Mouse (Mus musculus) bone marrow macrophage, adult 2 months (primary cell): ENCODE measurements around the gene Tmem218. TPM values are rescaled to one million over a fixed set of nuclear protein-coding genes. Genes with fewer than 3 reads are reported as not detected.

Source experiments
- H3K27ac ChIP-seq: 2 replicates; pipeline ENCODE4 v1.5.1; 2012; ENCODE audit warnings: low read depth, low read length; ENCODE audit not compliant: insufficient read depth
- H3K4me1 ChIP-seq: 2 replicates; pipeline ENCODE4 v1.6.1; 2012; ENCODE audit warnings: low read length; ENCODE audit not compliant: control insufficient read depth, insufficient read depth
- H3K4me3 ChIP-seq: 2 replicates; pipeline ENCODE4 v1.5.1; 2012; ENCODE audit warnings: mild to moderate bottlenecking, low read length, moderate library complexity; ENCODE audit not compliant: insufficient read depth
- CTCF ChIP-seq: IDR thresholded peaks from 2 replicates; pipeline ENCODE4 v1.5.1; 2012; ENCODE audit warnings: low read depth, mild to moderate bottlenecking, low read length, moderate library complexity
- POLR2A ChIP-seq: IDR thresholded peaks from 2 replicates; pipeline ENCODE4 v1.6.1; 2012; ENCODE audit warnings: mild to moderate bottlenecking, low read depth, low read length, borderline replicate concordance
- polyA plus RNA-seq: library from polyadenylated mRNA; stranded (reverse); fragments of >200 nt; gene quantifications from 2 replicates; pipeline ENCODE4 v1.2.4, GENCODE M21; 2012; ENCODE audit not compliant: missing spikeins, insufficient read depth, insufficient read length

Tmem218 gene
- polyA plus RNA-seq, 1 experiment: 4.7 TPM

DNA sequence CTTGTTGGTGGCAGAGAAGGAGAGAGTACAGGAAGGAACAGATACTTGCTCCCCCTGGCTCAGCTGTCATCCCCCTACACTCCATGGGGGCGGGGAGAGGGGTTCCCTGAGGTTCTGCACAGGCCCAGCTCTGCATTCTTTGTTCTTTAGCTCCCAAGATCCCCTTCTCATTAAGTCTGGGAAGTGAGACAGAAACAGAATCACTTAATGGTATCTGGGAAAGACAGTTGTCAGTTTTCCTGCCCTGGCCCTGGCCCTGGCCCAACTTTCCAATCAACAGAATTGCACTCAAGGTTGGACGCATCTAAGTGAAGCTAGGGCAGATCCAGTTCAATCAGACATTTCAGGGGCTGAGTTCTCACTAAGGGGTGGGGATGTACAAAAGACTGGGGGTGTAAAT lies 24.8 kb upstream of the Tmem218 start:
- no peak overlapping the region for H3K4me3 ChIP-seq
- no peak for TF ChIP-seq POLR2A
- TF ChIP-seq CTCF: no peak
- no peak overlapping the region for H3K27ac ChIP-seq
- no peaks in the 10 kb centered on the region for H3K4me1 ChIP-seq

DNA sequence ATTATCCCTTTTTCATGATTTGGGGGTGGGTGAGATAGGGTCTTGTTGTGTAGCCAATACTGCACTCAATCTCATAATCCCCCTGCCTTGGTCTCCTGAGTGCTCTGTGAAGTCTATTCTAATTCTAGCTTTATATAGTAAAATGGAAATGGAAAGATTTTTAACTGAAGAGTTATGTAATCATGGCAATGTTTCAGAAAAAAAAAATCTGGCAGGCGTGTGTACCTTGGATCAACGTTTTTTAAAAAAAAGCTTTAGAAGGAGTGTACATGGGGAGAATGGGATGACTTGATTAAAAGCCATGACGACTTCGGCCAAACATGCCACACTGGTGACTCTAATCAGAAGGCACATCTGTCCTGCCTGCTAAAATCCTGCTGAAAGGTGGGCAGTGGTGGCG lies 20.6 kb upstream of the Tmem218 start:
- H3K27ac ChIP-seq: no peak overlapping the region
- TF ChIP-seq CTCF (no peak), POLR2A (no peak)
- no peaks in the 10 kb centered on the region for H3K4me1 ChIP-seq
- H3K4me3 ChIP-seq: no peak overlapping the region

GRCm38 (mm10) chr9:37188024-37188423 lies 20.0 kb upstream of the Tmem218 start:
- Histone ChIP-seq H3K27ac (no peak overlapping the region), H3K4me3 (no peak overlapping the region), H3K4me1 (no peaks in the 10 kb centered on the region)
- TF ChIP-seq CTCF: no peak
- TF ChIP-seq POLR2A: no peak

DNA sequence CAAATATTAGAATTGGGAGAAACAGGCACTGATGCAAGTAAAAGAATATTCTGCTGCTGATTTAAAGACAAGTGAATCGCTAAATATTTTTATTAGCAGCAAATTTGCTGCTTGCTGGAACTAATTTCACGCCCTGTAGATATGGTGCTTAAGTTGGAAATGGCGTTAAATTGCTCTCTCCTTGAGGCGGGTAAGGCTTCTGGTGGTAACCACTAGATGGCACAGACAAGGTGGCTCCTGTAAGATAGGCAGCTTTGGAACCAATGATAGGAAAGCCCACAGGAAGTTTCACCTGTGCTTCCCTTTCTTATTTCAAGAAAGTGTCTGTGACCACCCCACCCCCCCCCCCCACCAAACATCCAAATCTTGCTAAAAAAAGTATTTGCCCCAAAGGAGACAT lies 11.0 kb upstream of the Tmem218 start:
- TF ChIP-seq POLR2A (no peak), CTCF (no peak)
- H3K4me1 ChIP-seq: no peaks in the 10 kb centered on the region
- H3K4me3 ChIP-seq: no peak overlapping the region
- H3K27ac ChIP-seq: no peak overlapping the region

GRCm38 (mm10) chr9:37200414-37200813 lies 7.6 kb upstream of the Tmem218 start:
- Histone ChIP-seq H3K27ac (no peak overlapping the region), H3K4me3 (no peak overlapping the region), H3K4me1 (no peaks in the 10 kb centered on the region)
- TF ChIP-seq CTCF (no peak), POLR2A (no peak)

DNA sequence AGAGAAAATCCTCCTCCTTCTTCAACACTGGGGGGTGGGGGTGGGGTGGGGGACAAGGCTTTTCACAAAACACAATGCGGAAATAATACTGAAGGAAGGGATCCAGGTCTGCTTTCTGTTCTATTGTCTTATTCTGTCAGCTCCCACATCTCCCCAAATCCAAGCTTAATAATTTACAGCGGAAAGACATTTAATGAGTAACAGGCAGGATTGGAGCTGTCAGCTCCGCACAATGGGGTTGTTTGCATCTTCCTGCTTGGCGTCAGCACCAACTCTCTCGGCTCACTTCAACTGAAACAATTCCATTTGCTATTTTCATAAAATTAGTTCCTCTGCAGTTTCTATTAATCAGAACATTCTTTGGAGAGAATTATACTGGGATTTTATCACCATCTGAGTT lies 4.1 kb upstream of the Tmem218 start:
- H3K4me3 ChIP-seq: no peak overlapping the region
- peaks cover 8% of the 10 kb centered on the region for H3K4me1 ChIP-seq
- no peak overlapping the region for H3K27ac ChIP-seq
- TF ChIP-seq CTCF (no peak), POLR2A (no peak)

GRCm38 (mm10) chr9:37213060-37213738 lies 5.2 kb downstream of the Tmem218 start:
- TF ChIP-seq CTCF (no peak), POLR2A (no peak)
- H3K4me3 ChIP-seq: no peak overlapping the region
- no peak overlapping the region for H3K27ac ChIP-seq
- peaks cover 5% of the 10 kb centered on the region for H3K4me1 ChIP-seq

DNA sequence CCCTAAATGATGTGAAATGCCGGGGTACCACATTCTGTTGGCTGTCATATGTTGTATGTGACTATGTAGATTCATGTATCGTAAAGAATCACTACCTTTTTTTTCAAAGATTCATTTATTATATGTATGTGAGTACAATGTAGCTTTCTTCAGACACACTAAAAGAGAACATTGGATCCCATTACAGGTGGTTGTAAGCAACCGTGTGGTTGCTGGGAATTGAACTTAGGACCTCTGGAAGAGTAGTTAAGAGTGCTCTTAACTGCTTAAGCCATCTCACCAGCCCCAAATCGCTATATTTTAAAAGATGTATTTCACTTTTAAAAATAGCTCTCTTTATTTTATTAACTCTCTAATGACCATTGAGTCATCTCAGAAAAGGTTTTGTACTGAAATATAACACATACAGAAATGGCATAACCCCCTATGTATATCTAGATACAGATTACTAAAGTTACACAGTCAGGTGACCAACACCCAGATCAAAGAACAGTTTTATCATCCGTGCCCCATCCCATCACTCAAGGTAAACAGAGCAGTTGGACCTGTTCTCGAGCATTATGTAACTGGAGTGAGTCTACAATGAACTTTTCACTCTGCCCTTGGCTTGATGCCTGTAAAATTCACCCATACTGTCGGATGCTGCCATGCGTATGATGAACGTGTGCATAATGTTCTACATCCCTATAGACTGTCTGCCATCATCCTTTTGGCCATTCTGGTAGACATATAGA lies 6.5 kb downstream of the Tmem218 start:
- Histone ChIP-seq H3K27ac (no peak overlapping the region), H3K4me1 (no peaks in the 10 kb centered on the region; the same call in 1 of the 2 replicates), H3K4me3 (no peak overlapping the region)
- TF ChIP-seq CTCF: no peak
- no peak for TF ChIP-seq POLR2A

GRCm38 (mm10) chr9:37220755-37221154 lies 12.7 kb downstream of the Tmem218 start:
- Histone ChIP-seq H3K27ac (no peak overlapping the region), H3K4me1 (no peaks in the 10 kb centered on the region), H3K4me3 (no peak overlapping the region)
- TF ChIP-seq CTCF: no peak
- no peak for TF ChIP-seq POLR2A

GRCm38 (mm10) chr9:37225581-37225980 lies 17.6 kb downstream of the Tmem218 start:
- Histone ChIP-seq H3K27ac (no peak overlapping the region), H3K4me1 (peaks cover 10% of the 10 kb centered on the region), H3K4me3 (no peak overlapping the region)
- no peak for TF ChIP-seq CTCF
- TF ChIP-seq POLR2A: no peak
